Comparison of ENCODE assay signal across 15 mouse cellular contexts in genomic region chr16:45037521-45037888, GRCm38 (mm10). TPM values are rescaled to one million over a fixed set of nuclear protein-coding genes. Genes with fewer than 3 reads are reported as not detected.
"Had no signal": no experiment of that assay in that cellular context is flagged by ENCODE, and none has a peak within 500 bp of the region (broad histone marks: within the 10 kb centered on the region; RNA-seq: fewer than 3 reads in every experiment).

No protein-coding gene starts in this region.

- H3K36me3 ChIP-seq: liver, embryonic 13.5 days; lung, embryonic 15.5 days; midbrain, embryonic 12.5 days; stomach, embryonic 15.5 days had no signal

- DNase-seq: kidney, postnatal 10 days; kidney, postnatal 4 days; liver; liver, embryonic 13.5 days; liver, postnatal 0 days; lung, postnatal 14 days; right cerebral cortex, postnatal 14 days; thymus, adult 2 months; thymus, postnatal 36 days had no signal

- H3K27ac ChIP-seq: layer of hippocampus, adult 2 months; liver, embryonic 13.5 days; lung, embryonic 15.5 days; midbrain, embryonic 12.5 days; stomach, embryonic 15.5 days had no signal

- H3K9me3 ChIP-seq: liver, embryonic 13.5 days; lung, embryonic 15.5 days; midbrain, embryonic 12.5 days; stomach, embryonic 15.5 days had no signal

- ATAC-seq: liver, postnatal 0 days; midbrain, embryonic 16.5 days had no signal

- H3K4me2 ChIP-seq: liver, embryonic 13.5 days; lung, embryonic 15.5 days; midbrain, embryonic 12.5 days; stomach, embryonic 15.5 days had no signal

- H3K4me1 ChIP-seq: liver, embryonic 13.5 days; lung, embryonic 15.5 days; midbrain, embryonic 12.5 days; stomach, embryonic 15.5 days had no signal

- H3K9ac ChIP-seq: liver, embryonic 13.5 days; liver, postnatal 0 days; lung, embryonic 15.5 days; midbrain, embryonic 12.5 days; stomach, embryonic 15.5 days had no signal

- H3K4me3 ChIP-seq: layer of hippocampus, adult 2 months; liver, embryonic 13.5 days; lung, embryonic 15.5 days; midbrain, embryonic 12.5 days; stomach, embryonic 15.5 days had no signal

- H3K27me3 ChIP-seq: liver, embryonic 13.5 days; lung, embryonic 15.5 days; midbrain, embryonic 12.5 days; stomach, embryonic 15.5 days had no signal

RNA-seq across cellular contexts. Expression of gene Ccdc80, which starts 55.7 kb away (rescaled TPM):
- total RNA-seq: megakaryocyte-erythroid progenitor cell, adult 5-6 weeks had no signal
